In the genomic region with DNA sequence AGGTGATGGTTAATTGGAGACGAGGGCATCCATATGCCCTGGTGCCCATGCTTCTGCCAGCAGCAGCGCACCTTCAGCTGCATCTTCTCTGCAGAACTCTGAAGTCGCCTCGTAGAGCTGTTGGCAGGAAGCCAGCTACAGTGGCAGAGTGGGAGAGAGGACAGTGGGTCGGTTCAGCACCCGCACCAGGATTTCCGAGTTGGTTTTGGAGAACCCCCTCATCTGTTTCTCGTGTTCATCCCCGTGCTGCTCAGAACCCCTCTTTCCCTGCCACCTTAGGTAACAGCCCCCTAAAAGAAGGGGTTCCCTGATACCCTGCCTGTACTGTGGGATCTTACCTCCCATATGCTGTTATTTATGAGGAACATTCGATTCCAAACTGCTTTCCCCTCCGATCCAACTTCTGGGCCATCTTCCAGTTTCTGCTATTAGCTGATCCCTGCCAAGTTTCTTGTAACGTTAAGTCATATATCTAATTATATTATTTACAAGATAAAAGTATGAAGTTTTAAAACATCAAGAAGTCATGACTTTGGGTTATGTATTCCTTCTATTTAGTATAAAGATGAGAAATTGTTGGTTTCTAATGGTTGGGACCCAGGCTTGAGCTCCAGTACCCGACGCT, we compare ENCODE assay signal across 19 mouse cellular contexts. TPM values are rescaled to one million over a fixed set of nuclear protein-coding genes. Genes with fewer than 3 reads are reported as not detected.
DNase-seq lines count a peak whose midpoint lies in the region; ATAC-seq and TF ChIP-seq lines count a peak whose summit lies in the region.
"Had no signal": no experiment of that assay in that cellular context is flagged by ENCODE, and none has a peak within 500 bp of the region (broad histone marks: within the 10 kb centered on the region; RNA-seq: fewer than 3 reads in every experiment).

No protein-coding gene starts in this region.

- WGBS in forebrain, postnatal 0 days: 59% methylated on average over 14 of the region's 14 CpGs
- WGBS in forebrain, embryonic 10.5 days: 93% methylated on average over 14 of the region's 14 CpGs
- 51% methylated on average over 14 of the region's 14 CpGs for WGBS in lung, embryonic 14.5 days

- H3K4me1 ChIP-seq in forebrain, postnatal 0 days (ENCODE audit: insufficient read depth): no peaks in the 10 kb centered on the region
- peaks cover 16% of the 10 kb centered on the region for H3K4me1 ChIP-seq in forebrain, embryonic 10.5 days
- 0 out of 2 replicates have a peak, but pooled peaks cover 3% of the 10 kb centered on the region for H3K4me1 ChIP-seq in lung, embryonic 14.5 days (ENCODE audit: insufficient read depth)

- H3K4me2 ChIP-seq in forebrain, postnatal 0 days (ENCODE audit: low read depth): no peak overlapping the region
- H3K4me2 ChIP-seq in lung, embryonic 14.5 days: peak overlapping the region; percentile 24; the same call in 1 of the 2 replicates
- H3K4me2 ChIP-seq: embryonic facial prominence, embryonic 13.5 days; liver, embryonic 11.5 days; neural tube, embryonic 12.5 days had no signal

- peaks cover 15% of the 10 kb centered on the region for H3K36me3 ChIP-seq in forebrain, postnatal 0 days (ENCODE audit: insufficient read depth)
- peaks cover 4% of the 10 kb centered on the region; the same call in 1 of the 2 replicates for H3K36me3 ChIP-seq in forebrain, embryonic 10.5 days (replicated peaks)
- H3K36me3 ChIP-seq in lung, embryonic 14.5 days (ENCODE audit: insufficient read depth): no peaks in the 10 kb centered on the region
- H3K36me3 ChIP-seq: embryonic facial prominence, embryonic 13.5 days had no signal

- H3K4me3 ChIP-seq in forebrain, postnatal 0 days (ENCODE audit: low read depth, low read length): no peak overlapping the region
- no peak overlapping the region for H3K4me3 ChIP-seq in forebrain, embryonic 10.5 days
- H3K4me3 ChIP-seq in lung, embryonic 14.5 days (ENCODE audit: low read depth, low read length): no peak overlapping the region
- H3K4me3 ChIP-seq: embryonic facial prominence, embryonic 13.5 days; heart, adult 2 months; neural tube, embryonic 12.5 days had no signal

- intact Hi-C loops in left cerebral cortex, postnatal 14 days (cut with DNase I): no loop called here

- H3K9ac ChIP-seq in forebrain, postnatal 0 days: no peak overlapping the region
- H3K9ac ChIP-seq in lung, embryonic 14.5 days: no peak overlapping the region
- H3K9ac ChIP-seq: embryonic facial prominence, embryonic 13.5 days; neural tube, embryonic 12.5 days had no signal

- peak; percentile 33 for DNase-seq in forebrain, postnatal 0 days
- no peak for DNase-seq in forebrain, embryonic 10.5 days (ENCODE audit: extremely low spot score, low spot score)
- DNase-seq in lung, embryonic 14.5 days: peak; percentile 78
- DNase-seq in lung, postnatal 14 days: no peak
- peak; percentile 29 for DNase-seq in NIH3T3 (ENCODE audit: low read depth)
- DNase-seq in left cerebral cortex, postnatal 14 days (ENCODE audit: low spot score in 2 of 2): peak; percentile 53 to 54
- DNase-seq in gastrocnemius, postnatal 4 days (ENCODE audit: low spot score in 2 of 2): no peak
- no peak for DNase-seq in adrenal gland, adult 18-20 months (ENCODE audit: low spot score in 2 of 2)
- DNase-seq: adrenal gland, adult 8-10 months; heart, adult 2 months; heart, postnatal 36 days had no signal

- TF ChIP-seq CTCF in forebrain, postnatal 0 days (IDR thresholded peaks at IDR 0.05; ENCODE audit: low read depth): no peak
- TF ChIP-seq CTCF in lung, embryonic 14.5 days (IDR thresholded peaks at IDR 0.05; ENCODE audit: low read depth): no peak

- no peaks in the 10 kb centered on the region for H3K9me3 ChIP-seq in forebrain, postnatal 0 days (ENCODE audit: low read length)
- no peaks in the 10 kb centered on the region for H3K9me3 ChIP-seq in forebrain, embryonic 10.5 days
- H3K9me3 ChIP-seq in lung, embryonic 14.5 days (ENCODE audit: low read depth, low read length): no peaks in the 10 kb centered on the region
- H3K9me3 ChIP-seq: embryonic facial prominence, embryonic 13.5 days; neural tube, embryonic 12.5 days had no signal

- no peak overlapping the region for H3K27ac ChIP-seq in forebrain, postnatal 0 days (ENCODE audit: low read depth, low read length)
- H3K27ac ChIP-seq in forebrain, embryonic 10.5 days: no peak overlapping the region
- no peak overlapping the region for H3K27ac ChIP-seq in lung, embryonic 14.5 days (ENCODE audit: low read depth)
- H3K27ac ChIP-seq: embryonic facial prominence, embryonic 13.5 days; heart, adult 2 months; neural tube, embryonic 12.5 days had no signal

- no peaks in the 10 kb centered on the region for H3K27me3 ChIP-seq in forebrain, postnatal 0 days (ENCODE audit: insufficient read depth, low read length)
- peaks cover 21% of the 10 kb centered on the region for H3K27me3 ChIP-seq in forebrain, embryonic 10.5 days (ENCODE audit: poor library complexity, severe bottlenecking)
- H3K27me3 ChIP-seq in lung, embryonic 14.5 days (ENCODE audit: insufficient read depth, low read length): 0 out of 2 replicates have a peak, but pooled peaks cover 4% of the 10 kb centered on the region
- H3K27me3 ChIP-seq: embryonic facial prominence, embryonic 13.5 days; neural tube, embryonic 12.5 days; Patski had no signal

- ATAC-seq in forebrain, postnatal 0 days: no peak
- ATAC-seq in lung, embryonic 14.5 days (ENCODE audit: insufficient read depth): no peak
- ATAC-seq: Patski had no signal

RNA-seq across cellular contexts. Expression of a gene that starts 38.7 kb away (rescaled TPM):
- total RNA-seq in forebrain, postnatal 0 days (2014; rRNA removed): not detected in 2 replicates
- not detected in 2 replicates for polyA plus RNA-seq in forebrain, postnatal 0 days (2015; fragmentation: Nextera tagmentation; extraction: Ambion mirVana)
- not detected in 2 replicates for polyA plus RNA-seq in forebrain, embryonic 10.5 days (2016; fragmentation: Nextera tagmentation; extraction: Ambion mirVana)
- not detected in 2 replicates for polyA plus RNA-seq in lung, embryonic 14.5 days (2014; fragmentation: Nextera tagmentation; extraction: Ambion mirVana)
- total RNA-seq in left cerebral cortex, postnatal 14 days (2021): not detected
- total RNA-seq in gastrocnemius, postnatal 4 days (2021): under 1 TPM; 0.27 to 0.34 TPM
- not detected for total RNA-seq in adrenal gland, adult 18-20 months (2021)
- total RNA-seq: heart, adult 2 months; heart, postnatal 36 days; megakaryocyte-erythroid progenitor cell, adult 5-6 weeks had no signal
- polyA plus RNA-seq: embryonic facial prominence, embryonic 13.5 days; frontal cortex, adult 2 months; heart, adult 2 months; intestine, embryonic 14.5 days; large intestine, adult 2 months; liver, embryonic 11.5 days; neural tube, embryonic 12.5 days had no signal

Comparison
In these comparisons a context has a peak if more than half of its experiments do, and no peak if none do; other contexts are left out.
1. DNase-seq: peak in forebrain, postnatal 0 days (single experiment), lung, embryonic 14.5 days (single experiment), NIH3T3 (single experiment) and left cerebral cortex, postnatal 14 days (2 of 2); none in forebrain, embryonic 10.5 days (single experiment), lung, postnatal 14 days (single experiment), gastrocnemius, postnatal 4 days (0 of 2) and adrenal gland, adult 18-20 months (0 of 2).